Mouse (Mus musculus) forebrain, embryonic 11.5 days (tissue): ENCODE data around the gene Tbc1d8. TPM values are rescaled to one million over a fixed set of nuclear protein-coding genes. Genes with fewer than 3 reads are reported as not detected.

Experiments used
- ATAC-seq: fragments of 200-750 bp; cut with Nextera tagmentation; replicated peaks from 2 replicates; pipeline ENCODE4 v1.8.0; 2017; ENCODE audit warnings: moderate TSS enrichment; ENCODE audit not compliant: low FRiP score
- DNase-seq: peaks from one replicate; pipeline ENCODE4 v3.0.0-alpha.2; 2017; ENCODE audit warnings: low spot score
- H3K27ac ChIP-seq: fragments of 300-500 bp; sonication (generic); 2 replicates; pipeline ENCODE4 v1.5.1; 2014; ENCODE audit warnings: low read depth, low read length
- H3K27me3 ChIP-seq: fragments of 300-500 bp; sonication (generic); 2 replicates; pipeline ENCODE4 v1.6.1; 2014; ENCODE audit warnings: mild to moderate bottlenecking, low read length, mixed read lengths; ENCODE audit not compliant: control insufficient read depth, insufficient read depth
- H3K36me3 ChIP-seq: fragments of 300-500 bp; sonication (generic); 2 replicates; pipeline ENCODE4 v1.6.1; 2014; ENCODE audit warnings: mild to moderate bottlenecking, low read length, moderate library complexity, mixed read lengths; ENCODE audit not compliant: control insufficient read depth, insufficient read depth
- H3K4me1 ChIP-seq: fragments of 300-500 bp; sonication (generic); replicated peaks from 2 replicates; pipeline ENCODE4 v1.6.1; 2014; ENCODE audit warnings: low read length, mixed read lengths; ENCODE audit not compliant: control insufficient read depth, insufficient read depth
- H3K4me2 ChIP-seq: fragments of 300-500 bp; sonication (generic); 2 replicates; pipeline ENCODE4 v1.6.1; 2014; ENCODE audit warnings: low read depth, mild to moderate bottlenecking, low read length, moderate library complexity, mixed read lengths; ENCODE audit not compliant: severe bottlenecking
- H3K4me3 ChIP-seq: fragments of 300-500 bp; sonication (generic); 2 replicates; pipeline ENCODE4 v1.5.1; 2014; ENCODE audit warnings: low read depth, low read length
- H3K9ac ChIP-seq: fragments of 300-500 bp; sonication (generic); 2 replicates; pipeline ENCODE4 v1.6.1; 2014; ENCODE audit warnings: low read length
- H3K9me3 ChIP-seq: fragments of 300-500 bp; sonication (generic); 2 replicates; pipeline ENCODE4 v1.6.1; 2016; ENCODE audit warnings: low read length, mixed read lengths; ENCODE audit not compliant: control insufficient read depth
- WGBS: fragments of 180-500 bp; shearing (Covaris S2); extraction: QIAGEN DNeasy Blood & Tissue Kit; methylation state at CpG from one replicate; pipeline ENCODE4 v1.1.7; 2014; 5-methylcytosine and 5-hydroxymethylcytosine counted together
- polyA plus RNA-seq: library from polyadenylated mRNA; unstranded; fragments of >200 nt; fragmentation: Nextera tagmentation; extraction: Ambion mirVana; gene quantifications from 2 replicates; pipeline ENCODE4 v1.2.1, GENCODE M21; 2014

Tbc1d8 gene
- polyA plus RNA-seq, 1 experiment from 2014 or later = 6.5 TPM

GRCm38 (mm10) chr1:39367601-39368266 lies 110.8 kb downstream of the Tbc1d8 start, which contains the start of gene Rpl31:
Gene Rpl31 (plus strand): TSS chr1:39367842.
- H3K9me3 ChIP-seq = no peaks in the 10 kb centered on the region
- DNase-seq (peak; percentile 99), ATAC-seq (peak; percentile 99)
- H3K4me1 ChIP-seq = peaks cover 5% of the 10 kb centered on the region
- peaks cover 13% of the 10 kb centered on the region; the same call in 1 of the 2 replicates for H3K36me3 ChIP-seq
- WGBS = under 1% methylated on average over 61 of the region's 62 CpGs
- peak within 1 kb of the TSS; percentile 98 for H3K9ac ChIP-seq
- H3K4me3 ChIP-seq = peak within 1 kb of the TSS; percentile 94
- H3K4me2 ChIP-seq = peak within 1 kb of the TSS; percentile 87
- peak within 1 kb of the TSS; percentile 74 for H3K27ac ChIP-seq
- no peaks in the 10 kb centered on the region for H3K27me3 ChIP-seq

GRCm38 (mm10) chr1:39367045-39367444 lies 111.5 kb downstream of the Tbc1d8 start:
- DNase-seq = no peak
- Histone ChIP-seq H3K4me1 (peaks cover 5% of the 10 kb centered on the region), H3K36me3 (peaks cover 10% of the 10 kb centered on the region; the same call in 1 of the 2 replicates), H3K27ac (no peak overlapping the region), H3K9ac (peak overlapping the region; percentile 24), H3K4me2 (peak overlapping the region; percentile 52), H3K4me3 (peak overlapping the region; percentile 94), H3K27me3 (no peaks in the 10 kb centered on the region), H3K9me3 (no peaks in the 10 kb centered on the region)
- no peak; the same call in 1 of the 2 replicates for ATAC-seq
- 24% methylated on average over 6 of the region's 6 CpGs for WGBS

GRCm38 (mm10) chr1:39365562-39365961 lies 113.0 kb downstream of the Tbc1d8 start:
- H3K9ac ChIP-seq = no peak overlapping the region
- H3K4me2 ChIP-seq = no peak overlapping the region
- no peak for ATAC-seq
- H3K4me3 ChIP-seq = no peak overlapping the region
- no peaks in the 10 kb centered on the region for H3K9me3 ChIP-seq
- H3K27me3 ChIP-seq = no peaks in the 10 kb centered on the region
- no peak for DNase-seq
- 85% methylated on average over 1 of the region's 1 CpGs for WGBS
- no peak overlapping the region for H3K27ac ChIP-seq
- peaks cover 5% of the 10 kb centered on the region; the same call in 1 of the 2 replicates for H3K36me3 ChIP-seq
- peaks cover 5% of the 10 kb centered on the region for H3K4me1 ChIP-seq

GRCm38 (mm10) chr1:39362515-39362893 lies 116.1 kb downstream of the Tbc1d8 start:
- Histone ChIP-seq H3K27me3 (no peaks in the 10 kb centered on the region), H3K4me3 (no peak overlapping the region), H3K9ac (no peak overlapping the region), H3K4me1 (no peaks in the 10 kb centered on the region), H3K9me3 (no peaks in the 10 kb centered on the region), H3K4me2 (no peak overlapping the region), H3K27ac (no peak overlapping the region), H3K36me3 (no peaks in the 10 kb centered on the region)
- WGBS = 64% methylated on average over 7 of the region's 7 CpGs
- no peak for DNase-seq
- no peak for ATAC-seq

GRCm38 (mm10) chr1:39361754-39362514 lies 116.6 kb downstream of the Tbc1d8 start:
- WGBS = 29% methylated on average over 24 of the region's 24 CpGs
- Histone ChIP-seq H3K4me3 (no peak overlapping the region), H3K36me3 (no peaks in the 10 kb centered on the region), H3K27me3 (no peaks in the 10 kb centered on the region), H3K9ac (peak overlapping the region; percentile 12; the same call in 1 of the 2 replicates), H3K9me3 (no peaks in the 10 kb centered on the region), H3K4me1 (no peaks in the 10 kb centered on the region), H3K27ac (no peak overlapping the region), H3K4me2 (peak overlapping the region; percentile 43)
- DNase-seq (peak; percentile 51), ATAC-seq (no peak)

GRCm38 (mm10) chr1:39349427-39349826 lies 129.1 kb downstream of the Tbc1d8 start:
- H3K27ac ChIP-seq = no peak overlapping the region
- H3K9me3 ChIP-seq = no peaks in the 10 kb centered on the region
- ATAC-seq = no peak
- H3K4me2 ChIP-seq = no peak overlapping the region
- no peaks in the 10 kb centered on the region for H3K27me3 ChIP-seq
- H3K36me3 ChIP-seq = no peaks in the 10 kb centered on the region
- no peak overlapping the region for H3K4me3 ChIP-seq
- H3K9ac ChIP-seq = no peak overlapping the region
- DNase-seq = no peak
- 88% methylated on average over 7 of the region's 7 CpGs for WGBS
- H3K4me1 ChIP-seq = no peaks in the 10 kb centered on the region

GRCm38 (mm10) chr1:39349001-39349400 lies 129.6 kb downstream of the Tbc1d8 start:
- Histone ChIP-seq H3K36me3 (no peaks in the 10 kb centered on the region), H3K4me1 (no peaks in the 10 kb centered on the region), H3K27me3 (no peaks in the 10 kb centered on the region), H3K4me2 (no peak overlapping the region), H3K9ac (no peak overlapping the region), H3K4me3 (no peak overlapping the region), H3K27ac (no peak overlapping the region), H3K9me3 (no peaks in the 10 kb centered on the region)
- 58% methylated on average over 1 of the region's 1 CpGs for WGBS
- DNase-seq (no peak), ATAC-seq (no peak)

- no peaks in the 10 kb centered on the region for H3K36me3 ChIP-seq
- DNase-seq = peak; percentile 50
These were observed 133.5 kb downstream of the Tbc1d8 start for GRCm38 (mm10) chr1:39344981-39345600.

More at GRCm38 (mm10) chr1:39344981-39345600, 133.5 kb downstream of the Tbc1d8 start:
- H3K27me3 ChIP-seq = no peaks in the 10 kb centered on the region
- H3K9ac ChIP-seq = no peak overlapping the region
- H3K4me3 ChIP-seq = no peak overlapping the region
- ATAC-seq = no peak
- WGBS = 64% methylated on average over 21 of the region's 21 CpGs
- H3K4me1 ChIP-seq = no peaks in the 10 kb centered on the region
- H3K9me3 ChIP-seq = no peaks in the 10 kb centered on the region
- no peak overlapping the region for H3K4me2 ChIP-seq
- no peak overlapping the region for H3K27ac ChIP-seq
